Mouse (Mus musculus) liver, adult 2 months (tissue): ENCODE results near the gene Adcyap1. TPM values are rescaled to one million over a fixed set of nuclear protein-coding genes. Genes with fewer than 3 reads are reported as not detected.

Experiments used
- DNase-seq: peaks from one replicate; pipeline ENCODE4 v3.0.0-alpha.2; 2011; ENCODE audit warnings: low read depth, low spot score; ENCODE audit errors: extremely low read depth
- H3K27ac ChIP-seq: fragments of 200-500 bp; replicated peaks from 2 replicates; pipeline ENCODE4 v1.5.1; 2012; ENCODE audit warnings: low read depth, mild to moderate bottlenecking, control low read depth, inconsistent platforms, low read length; ENCODE audit not compliant: insufficient read depth
- H3K27me3 ChIP-seq: fragments of 200-500 bp; 2 replicates; pipeline ENCODE4 v1.6.1; 2012; ENCODE audit warnings: mild to moderate bottlenecking, moderate library complexity, low read length, inconsistent platforms; ENCODE audit not compliant: control insufficient read depth, insufficient read depth
- H3K36me3 ChIP-seq: fragments of 200-500 bp; 2 replicates; pipeline ENCODE4 v1.6.1; 2012; ENCODE audit warnings: low read length, inconsistent platforms; ENCODE audit not compliant: control insufficient read depth, insufficient read depth
- H3K4me1 ChIP-seq: fragments of 200-500 bp; 2 replicates; pipeline ENCODE4 v1.6.1; 2011; ENCODE audit warnings: low read length; ENCODE audit not compliant: control insufficient read depth, insufficient read depth
- H3K4me3 ChIP-seq: fragments of 200-500 bp; 2 replicates; pipeline ENCODE4 v1.5.1; 2011; ENCODE audit warnings: low read depth, mild to moderate bottlenecking, control low read depth, low read length, moderate library complexity; ENCODE audit not compliant: insufficient read depth
- H3K79me2 ChIP-seq: fragments of 200-500 bp; 2 replicates; pipeline ENCODE4 v1.6.1; 2012; ENCODE audit warnings: inconsistent platforms, mild to moderate bottlenecking, low read length, moderate library complexity; ENCODE audit not compliant: control insufficient read depth, insufficient read depth
- H3K9ac ChIP-seq: fragments of 200-500 bp; 2 replicates; pipeline ENCODE4 v1.6.1; 2012; ENCODE audit warnings: low read depth, mild to moderate bottlenecking, control low read depth, inconsistent platforms, low read length
- CTCF ChIP-seq: fragments of 200-500 bp; IDR thresholded peaks from 2 replicates; pipeline ENCODE4 v1.5.1; 2011; ENCODE audit warnings: low read depth, low read length, control low read depth
- POLR2A ChIP-seq: fragments of 200-500 bp; IDR thresholded peaks from 2 replicates; pipeline ENCODE4 v1.6.1; 2011; ENCODE audit warnings: low read length, control low read depth; ENCODE audit not compliant: insufficient read depth; ENCODE audit errors: extremely low read depth
- WGBS: fragments of 180-500 bp; shearing (Covaris S2); methylation state at CpG from one replicate; pipeline ENCODE4 v1.1.7; 2018; 5-methylcytosine and 5-hydroxymethylcytosine counted together
- polyA plus RNA-seq: library from polyadenylated mRNA; depleted of rRNA; stranded (reverse); fragments of >200 nt; gene quantifications from 2 replicates; pipeline ENCODE4 v1.2.3, GENCODE M21; 2012
- total RNA-seq: library from RNA; depleted of rRNA; stranded (reverse); fragments of >200 nt; gene quantifications from 2 replicates; pipeline ENCODE4 v1.2.3, GENCODE M21; 2014

Gene Adcyap1
- total and polyA plus RNA-seq, 2 experiments: not detected

GRCm38 (mm10) chr17:93217785-93218184, 19.0 kb downstream of the Adcyap1 start:
- WGBS: 83% methylated on average over 6 of the region's 6 CpGs
- Histone ChIP-seq H3K79me2 (no peaks in the 10 kb centered on the region), H3K4me1 (no peaks in the 10 kb centered on the region), H3K27me3 (no peaks in the 10 kb centered on the region), H3K36me3 (no peaks in the 10 kb centered on the region), H3K27ac (no peak overlapping the region), H3K9ac (no peak overlapping the region), H3K4me3 (no peak overlapping the region)
- no peak for DNase-seq
- TF ChIP-seq CTCF: no peak

GRCm38 (mm10) chr17:93218640-93219039, 19.8 kb downstream of the Adcyap1 start:
- Histone ChIP-seq H3K4me1 (no peaks in the 10 kb centered on the region), H3K4me3 (no peak overlapping the region), H3K27me3 (no peaks in the 10 kb centered on the region), H3K9ac (no peak overlapping the region), H3K27ac (no peak overlapping the region), H3K36me3 (no peaks in the 10 kb centered on the region), H3K79me2 (no peaks in the 10 kb centered on the region)
- DNase-seq: no peak
- 55% methylated on average over 2 of the region's 2 CpGs for WGBS
- no peak for TF ChIP-seq POLR2A
- TF ChIP-seq CTCF: no peak

GRCm38 (mm10) chr17:93237355-93237754, 38.5 kb downstream of the Adcyap1 start:
- H3K36me3 ChIP-seq: no peaks in the 10 kb centered on the region
- TF ChIP-seq POLR2A (no peak), CTCF (no peak)

More at GRCm38 (mm10) chr17:93237355-93237754, 38.5 kb downstream of the Adcyap1 start:
- no peak for DNase-seq
- H3K9ac ChIP-seq: no peak overlapping the region
- no peaks in the 10 kb centered on the region for H3K27me3 ChIP-seq
- H3K27ac ChIP-seq: no peak overlapping the region
- no peak overlapping the region for H3K4me3 ChIP-seq
- no peaks in the 10 kb centered on the region for H3K4me1 ChIP-seq
- no peaks in the 10 kb centered on the region for H3K79me2 ChIP-seq
